27 mouse cellular contexts compared by ENCODE assay signal in genomic region chr4:31760116-31760515, GRCm38 (mm10).
DNase-seq lines count a peak whose midpoint lies in the region; ATAC-seq and TF ChIP-seq lines count a peak whose summit lies in the region.
"Had no signal": no experiment of that assay in that cellular context is flagged by ENCODE, and none has a peak within 500 bp of the region (broad histone marks: within the 10 kb centered on the region; RNA-seq: fewer than 3 reads in every experiment).

No protein-coding gene starts in this region.

- DNase-seq in forebrain, embryonic 14.5 days (ENCODE audit: low spot score), result peak; percentile 17
- DNase-seq in kidney, postnatal 4 days, result peak; percentile 25 to 44
- DNase-seq in kidney, postnatal 25 days, result no peak
- DNase-seq in midbrain, embryonic 14.5 days, result peak; percentile 30
- peak; percentile 49 for DNase-seq in brain, embryonic 14.5 days (ENCODE audit: low read depth)
- DNase-seq in left cerebral cortex, adult 18-20 months (ENCODE audit: low spot score in 2 of 2), result no peak
- DNase-seq: adrenal gland, postnatal 25 days; cerebellum, adult 2 months; cerebellum, postnatal 14 days; gastrocnemius, postnatal 25 days; heart, adult 11 months; kidney, adult 9 months; layer of hippocampus, postnatal 36 days; right cerebral cortex, postnatal 25 days; spleen, adult 18-20 months; thymus, adult 2 months; thymus, postnatal 36 days had no signal

- no peak overlapping the region for H3K27ac ChIP-seq in forebrain, embryonic 14.5 days (ENCODE audit: low read depth, low read length)
- no peak overlapping the region for H3K27ac ChIP-seq in forebrain, embryonic 16.5 days (ENCODE audit: low read length)
- H3K27ac ChIP-seq in midbrain, embryonic 14.5 days (replicated peaks; ENCODE audit: low read depth, low read length), result no peak overlapping the region
- no peak overlapping the region for H3K27ac ChIP-seq in midbrain, embryonic 13.5 days
- H3K27ac ChIP-seq: heart, embryonic 10.5 days; heart, embryonic 15.5 days; limb, embryonic 12.5 days; midbrain, embryonic 12.5 days had no signal

- no peaks in the 10 kb centered on the region for H3K27me3 ChIP-seq in forebrain, embryonic 14.5 days (replicated peaks; ENCODE audit: control insufficient read depth, insufficient read depth, low read length)
- no peaks in the 10 kb centered on the region for H3K27me3 ChIP-seq in forebrain, embryonic 16.5 days (replicated peaks; ENCODE audit: control insufficient read depth, insufficient read depth, low read length)
- H3K27me3 ChIP-seq in midbrain, embryonic 14.5 days (ENCODE audit: control insufficient read depth, insufficient read depth, low read length), result no peaks in the 10 kb centered on the region
- H3K27me3 ChIP-seq in midbrain, embryonic 13.5 days, result no peaks in the 10 kb centered on the region
- H3K27me3 ChIP-seq: CH12.LX; heart, embryonic 15.5 days; limb, embryonic 12.5 days; midbrain, embryonic 12.5 days; Patski had no signal

- no peaks in the 10 kb centered on the region for H3K36me3 ChIP-seq in forebrain, embryonic 14.5 days (ENCODE audit: control insufficient read depth, insufficient read depth, low read length)
- H3K36me3 ChIP-seq in forebrain, embryonic 16.5 days (ENCODE audit: control insufficient read depth, insufficient read depth), result no peaks in the 10 kb centered on the region
- no peaks in the 10 kb centered on the region for H3K36me3 ChIP-seq in midbrain, embryonic 14.5 days (ENCODE audit: control insufficient read depth, insufficient read depth, low read length)
- H3K36me3 ChIP-seq in midbrain, embryonic 13.5 days, result no peaks in the 10 kb centered on the region
- H3K36me3 ChIP-seq: heart, embryonic 10.5 days; heart, embryonic 15.5 days; limb, embryonic 12.5 days; midbrain, embryonic 12.5 days had no signal

- TF ChIP-seq POLR2A in brain, embryonic 14.5 days (IDR thresholded peaks at IDR 0.05; ENCODE audit: borderline replicate concordance, extremely low read depth, insufficient read depth, insufficient read length, poor library complexity, severe bottlenecking), result no peak

- no peak for ATAC-seq in forebrain, embryonic 14.5 days
- ATAC-seq in forebrain, embryonic 16.5 days, result no peak
- no peak for ATAC-seq in midbrain, embryonic 14.5 days (ENCODE audit: low FRiP score, low TSS enrichment)
- no peak for ATAC-seq in midbrain, embryonic 13.5 days
- ATAC-seq: intestine, embryonic 16.5 days; Patski had no signal

- no peak overlapping the region for H3K4me3 ChIP-seq in forebrain, embryonic 14.5 days (ENCODE audit: low read depth, low read length)
- no peak overlapping the region for H3K4me3 ChIP-seq in forebrain, embryonic 16.5 days (replicated peaks; ENCODE audit: low read length)
- H3K4me3 ChIP-seq in midbrain, embryonic 14.5 days (replicated peaks; ENCODE audit: low read depth, low read length), result no peak overlapping the region
- no peak overlapping the region for H3K4me3 ChIP-seq in midbrain, embryonic 13.5 days (replicated peaks)
- H3K4me3 ChIP-seq: erythroblast, embryonic 14.5 days; heart, embryonic 10.5 days; heart, embryonic 15.5 days; limb, embryonic 12.5 days; midbrain, embryonic 12.5 days had no signal

- no peak overlapping the region for H3K4me2 ChIP-seq in forebrain, embryonic 14.5 days (ENCODE audit: low read length)
- H3K4me2 ChIP-seq in forebrain, embryonic 16.5 days (ENCODE audit: low read length), result no peak overlapping the region
- H3K4me2 ChIP-seq in midbrain, embryonic 14.5 days (ENCODE audit: low read length), result no peak overlapping the region
- no peak overlapping the region for H3K4me2 ChIP-seq in midbrain, embryonic 13.5 days (replicated peaks)
- H3K4me2 ChIP-seq: heart, embryonic 15.5 days; limb, embryonic 12.5 days; midbrain, embryonic 12.5 days had no signal

- no peaks in the 10 kb centered on the region for H3K9me3 ChIP-seq in forebrain, embryonic 14.5 days (replicated peaks; ENCODE audit: control insufficient read depth, low read length)
- H3K9me3 ChIP-seq in forebrain, embryonic 16.5 days (ENCODE audit: control insufficient read depth, low read length), result no peaks in the 10 kb centered on the region
- H3K9me3 ChIP-seq in midbrain, embryonic 14.5 days (ENCODE audit: control insufficient read depth, low read length), result no peaks in the 10 kb centered on the region
- H3K9me3 ChIP-seq in midbrain, embryonic 13.5 days, result no peaks in the 10 kb centered on the region
- H3K9me3 ChIP-seq: heart, embryonic 10.5 days; heart, embryonic 15.5 days; limb, embryonic 12.5 days; midbrain, embryonic 12.5 days had no signal

- 42% methylated on average over 4 of the region's 4 CpGs for WGBS in forebrain, embryonic 14.5 days
- WGBS in forebrain, embryonic 16.5 days, result 25% methylated on average over 4 of the region's 4 CpGs
- WGBS in midbrain, embryonic 14.5 days, result 34% methylated on average over 4 of the region's 4 CpGs
- 41% methylated on average over 4 of the region's 4 CpGs for WGBS in midbrain, embryonic 13.5 days

- TF ChIP-seq CTCF in brain, embryonic 14.5 days (IDR thresholded peaks at IDR 0.05; ENCODE audit: borderline replicate concordance, extremely low read depth, insufficient read depth, insufficient read length), result no peak

- no peak overlapping the region for H3K9ac ChIP-seq in forebrain, embryonic 14.5 days (ENCODE audit: low read length)
- H3K9ac ChIP-seq in forebrain, embryonic 16.5 days (replicated peaks; ENCODE audit: low read depth, low read length), result no peak overlapping the region
- H3K9ac ChIP-seq in midbrain, embryonic 14.5 days (replicated peaks; ENCODE audit: low read length), result no peak overlapping the region
- no peak overlapping the region for H3K9ac ChIP-seq in midbrain, embryonic 13.5 days (replicated peaks)
- H3K9ac ChIP-seq: heart, embryonic 15.5 days; limb, embryonic 12.5 days; midbrain, embryonic 12.5 days had no signal

- H3K4me1 ChIP-seq in forebrain, embryonic 14.5 days (ENCODE audit: control insufficient read depth, insufficient read depth, low read length), result peaks cover 3% of the 10 kb centered on the region; the same call in 1 of the 2 replicates
- H3K4me1 ChIP-seq in forebrain, embryonic 16.5 days (replicated peaks; ENCODE audit: control insufficient read depth, insufficient read depth, low read length), result no peaks in the 10 kb centered on the region
- H3K4me1 ChIP-seq in midbrain, embryonic 14.5 days (ENCODE audit: control insufficient read depth, insufficient read depth, low read length), result 0 out of 2 replicates have a peak, but pooled peaks cover 2% of the 10 kb centered on the region
- no peaks in the 10 kb centered on the region for H3K4me1 ChIP-seq in midbrain, embryonic 13.5 days (replicated peaks)

Comparison
In these comparisons a context has a peak if more than half of its experiments do, and no peak if none do; other contexts are left out.
1. DNase-seq: peak in forebrain, embryonic 14.5 days (single experiment), kidney, postnatal 4 days (2 of 2), midbrain, embryonic 14.5 days (single experiment) and brain, embryonic 14.5 days (single experiment); none in kidney, postnatal 25 days (0 of 2) and left cerebral cortex, adult 18-20 months (0 of 2).